ENCODE assay signal across 25 mouse cellular contexts in genomic region chr3:146596387-146596786, GRCm38 (mm10). TPM values are rescaled to one million over a fixed set of nuclear protein-coding genes. Genes with fewer than 3 reads are reported as not detected.
"Had no signal": no experiment of that assay in that cellular context is flagged by ENCODE, and none has a peak within 500 bp of the region (broad histone marks: within the 10 kb centered on the region; RNA-seq: fewer than 3 reads in every experiment).

No protein-coding gene starts in this region.

- H3K27ac ChIP-seq: lung, embryonic 15.5 days; macrophage; midbrain, embryonic 13.5 days; midbrain, embryonic 15.5 days; neural tube, embryonic 12.5 days; stomach, embryonic 15.5 days; stomach, postnatal 0 days had no signal

- H3K4me2 ChIP-seq: lung, embryonic 15.5 days; midbrain, embryonic 11.5 days; midbrain, embryonic 13.5 days; midbrain, embryonic 15.5 days; neural tube, embryonic 12.5 days; stomach, embryonic 15.5 days had no signal

- H3K36me3 ChIP-seq: lung, embryonic 15.5 days; midbrain, embryonic 13.5 days; midbrain, embryonic 15.5 days; neural tube, embryonic 12.5 days; stomach, embryonic 15.5 days had no signal

- DNase-seq: lung, adult 2 months; lung, postnatal 14 days; lung, postnatal 36 days; right cerebral cortex, postnatal 14 days; thymus, adult 18-20 months; thymus, postnatal 14 days; thymus, postnatal 36 days had no signal

- H3K27me3 ChIP-seq: lung, embryonic 15.5 days; midbrain, embryonic 13.5 days; midbrain, embryonic 15.5 days; neural tube, embryonic 12.5 days; stomach, embryonic 15.5 days had no signal

- H3K9ac ChIP-seq: lung, embryonic 15.5 days; midbrain, embryonic 13.5 days; midbrain, embryonic 15.5 days; neural tube, embryonic 12.5 days; stomach, embryonic 15.5 days had no signal

- H3K4me3 ChIP-seq: lung, embryonic 15.5 days; megakaryocyte, embryonic 14.5 days; midbrain, embryonic 13.5 days; midbrain, embryonic 15.5 days; neural tube, embryonic 12.5 days; stomach, embryonic 15.5 days had no signal

- ATAC-seq: lung, postnatal 0 days; midbrain, embryonic 13.5 days; midbrain, embryonic 15.5 days had no signal

- H3K9me3 ChIP-seq: lung, embryonic 15.5 days; megakaryocyte, embryonic 14.5 days; midbrain, embryonic 13.5 days; midbrain, embryonic 15.5 days; neural tube, embryonic 12.5 days; stomach, embryonic 15.5 days had no signal

- H3K4me1 ChIP-seq: midbrain, embryonic 13.5 days; midbrain, embryonic 15.5 days; neural tube, embryonic 12.5 days had no signal

RNA-seq across cellular contexts. Expression of gene Dnase2b, which starts 19.0 kb away (rescaled TPM):
- total RNA-seq: megakaryocyte progenitor cell, adult 5-6 weeks; midbrain, postnatal 0 days; neutrophil, adult 5-6 weeks had no signal
- polyA plus RNA-seq: lung, embryonic 15.5 days; macrophage; midbrain, embryonic 11.5 days; midbrain, embryonic 13.5 days; midbrain, embryonic 15.5 days; midbrain, postnatal 0 days; neural tube, embryonic 12.5 days; neural tube, embryonic 14.5 days; spleen, adult 2 months; stomach, postnatal 0 days; testis, adult 2 months had no signal

RNA-seq across cellular contexts. Expression of gene Uox, which starts 26.2 kb away (rescaled TPM):
- total RNA-seq: megakaryocyte progenitor cell, adult 5-6 weeks; midbrain, postnatal 0 days; monocyte, adult 5-6 weeks; neutrophil, adult 5-6 weeks had no signal
- polyA plus RNA-seq: macrophage; midbrain, embryonic 13.5 days; midbrain, embryonic 15.5 days; neural tube, embryonic 12.5 days; neural tube, embryonic 14.5 days; spleen, adult 2 months had no signal

RNA-seq across cellular contexts. Expression of gene 4930503B20Rik, which starts 54.7 kb away (rescaled TPM):
- total RNA-seq: megakaryocyte progenitor cell, adult 5-6 weeks; midbrain, postnatal 0 days had no signal
- polyA plus RNA-seq: lung, adult 2 months; lung, postnatal 0 days; macrophage; midbrain, embryonic 11.5 days; midbrain, embryonic 13.5 days; midbrain, embryonic 15.5 days; midbrain, postnatal 0 days; neural tube, embryonic 12.5 days; neural tube, embryonic 14.5 days; spleen, adult 2 months; stomach, embryonic 15.5 days; stomach, postnatal 0 days; thymus, postnatal 0 days had no signal
